In the genomic region with DNA sequence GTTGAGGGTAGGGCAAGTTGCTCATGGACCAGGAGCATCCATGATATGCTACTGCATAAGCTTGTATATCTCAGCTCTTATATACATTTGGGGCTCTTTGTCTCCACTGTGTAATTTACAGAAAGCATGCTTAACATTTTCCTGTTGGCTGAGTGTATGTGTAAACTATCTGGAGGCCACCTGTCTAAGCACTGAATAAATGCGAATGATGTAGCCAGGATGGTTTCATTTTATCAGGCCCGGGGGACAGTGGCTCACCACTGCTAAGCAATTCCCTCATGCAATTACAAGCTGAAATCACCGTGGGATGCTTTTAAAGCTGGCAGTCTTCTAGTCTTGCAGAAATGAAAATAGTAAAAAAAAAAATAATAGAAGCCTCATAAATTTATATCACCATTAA, we compare ENCODE assay signal across 19 mouse cellular contexts. TPM values are rescaled to one million over a fixed set of nuclear protein-coding genes. Genes with fewer than 3 reads are reported as not detected.
"Had no signal": no experiment of that assay in that cellular context is flagged by ENCODE, and none has a peak within 500 bp of the region (broad histone marks: within the 10 kb centered on the region; RNA-seq: fewer than 3 reads in every experiment).

No protein-coding gene starts in this region.

- H3K27me3 ChIP-seq: kidney, embryonic 15.5 days; limb, embryonic 13.5 days; liver, embryonic 13.5 days; stomach, embryonic 15.5 days had no signal

- H3K4me3 ChIP-seq: kidney, embryonic 15.5 days; limb, embryonic 13.5 days; liver, embryonic 13.5 days; stomach, embryonic 15.5 days had no signal

- H3K27ac ChIP-seq: kidney, embryonic 15.5 days; limb, embryonic 13.5 days; liver, embryonic 13.5 days; stomach, embryonic 15.5 days had no signal

- H3K9me3 ChIP-seq: kidney, embryonic 15.5 days; limb, embryonic 13.5 days; liver, embryonic 13.5 days; stomach, embryonic 15.5 days had no signal

- H3K4me1 ChIP-seq: liver, embryonic 13.5 days; stomach, embryonic 15.5 days had no signal

- H3K9ac ChIP-seq: kidney, embryonic 15.5 days; limb, embryonic 13.5 days; liver, embryonic 13.5 days; stomach, embryonic 15.5 days had no signal

- H3K36me3 ChIP-seq: kidney, embryonic 15.5 days; limb, embryonic 13.5 days; liver, embryonic 13.5 days; stomach, embryonic 15.5 days had no signal

- H3K4me2 ChIP-seq: kidney, embryonic 15.5 days; limb, embryonic 13.5 days; liver, embryonic 13.5 days; midbrain, embryonic 11.5 days; stomach, embryonic 15.5 days had no signal

- DNase-seq: kidney, adult 11 months; kidney, adult 8-10 months; kidney, postnatal 10 days; kidney, postnatal 36 days; left cerebral cortex, postnatal 4 days; liver, embryonic 13.5 days; lung, adult 2 months; lung, postnatal 14 days; lung, postnatal 4 days; midbrain, embryonic 14.5 days; retina, postnatal 1 day; right cerebral cortex, postnatal 25 days; spleen, adult 18-20 months; thymus, postnatal 25 days had no signal

RNA-seq across cellular contexts. Expression of a gene that starts 24.9 kb away (rescaled TPM):
- total RNA-seq: neutrophil, adult 5-6 weeks had no signal
